Mouse (Mus musculus) forebrain, embryonic 14.5 days (tissue): Measurements from ENCODE around the gene Tbx2. TPM values are rescaled to one million over a fixed set of nuclear protein-coding genes. Genes with fewer than 3 reads are reported as not detected.

Source experiments
- ATAC-seq: fragments of 200-750 bp; cut with Nextera tagmentation; 2 replicates; pipeline ENCODE4 v1.8.0; 2017; ENCODE audit warnings: mild to moderate bottlenecking, moderate library complexity
- DNase-seq: peaks from one replicate; pipeline ENCODE4 v3.0.0-alpha.2; 2015; ENCODE audit warnings: low spot score
- H3K27ac ChIP-seq: fragments of 300-500 bp; sonication (generic); 2 replicates; pipeline ENCODE4 v1.5.1; 2014; ENCODE audit warnings: low read depth, mild to moderate bottlenecking, control low read depth, low read length, moderate library complexity
- H3K27me3 ChIP-seq: fragments of 300-500 bp; sonication (generic); replicated peaks from 2 replicates; pipeline ENCODE4 v1.6.1; 2014; ENCODE audit warnings: low read length, control low read depth, mixed read lengths; ENCODE audit not compliant: control insufficient read depth, insufficient read depth
- H3K36me3 ChIP-seq: fragments of 300-500 bp; sonication (generic); 2 replicates; pipeline ENCODE4 v1.6.1; 2014; ENCODE audit warnings: low read length, control low read depth; ENCODE audit not compliant: control insufficient read depth, insufficient read depth
- H3K4me1 ChIP-seq: fragments of 300-500 bp; sonication (generic); 2 replicates; pipeline ENCODE4 v1.6.1; 2014; ENCODE audit warnings: antibody characterized with exemption, low read length, control low read depth; ENCODE audit not compliant: control insufficient read depth, insufficient read depth
- H3K4me2 ChIP-seq: fragments of 300-500 bp; sonication (generic); 2 replicates; pipeline ENCODE4 v1.6.1; 2014; ENCODE audit warnings: mild to moderate bottlenecking, control low read depth, low read length
- H3K4me3 ChIP-seq: fragments of 300-500 bp; sonication (generic); 2 replicates; pipeline ENCODE4 v1.5.1; 2014; ENCODE audit warnings: low read depth, low read length, control low read depth
- H3K9ac ChIP-seq: fragments of 300-500 bp; sonication (generic); 2 replicates; pipeline ENCODE4 v1.6.1; 2014; ENCODE audit warnings: mild to moderate bottlenecking, low read length, control low read depth, moderate library complexity
- H3K9me3 ChIP-seq: fragments of 300-500 bp; sonication (generic); replicated peaks from 2 replicates; pipeline ENCODE4 v1.6.1; 2016; ENCODE audit warnings: low read length, control low read depth, mixed read lengths; ENCODE audit not compliant: control insufficient read depth
- WGBS: fragments of 180-500 bp; shearing (Covaris S2); extraction: QIAGEN DNeasy Blood & Tissue Kit; methylation state at CpG from one replicate; pipeline ENCODE4 v1.1.7; 2014; 5-methylcytosine and 5-hydroxymethylcytosine counted together
- polyA plus RNA-seq: library from polyadenylated mRNA; unstranded; fragments of >200 nt; fragmentation: Nextera tagmentation; extraction: Ambion mirVana; gene quantifications from 2 replicates; pipeline ENCODE4 v1.2.1, GENCODE M21; 2014

Tbx2 gene
- polyA plus RNA-seq, 1 experiment from 2014 or later = 0.48 TPM

- DNase-seq = peak; percentile 49
- no peak overlapping the region for H3K27ac ChIP-seq
- peaks cover 87% of the 10 kb centered on the region for H3K27me3 ChIP-seq
- H3K4me2 ChIP-seq = peak overlapping the region; percentile 61; the same call in 1 of the 2 replicates
- H3K4me1 ChIP-seq = peaks cover 11% of the 10 kb centered on the region
- no peak for ATAC-seq
- no peaks in the 10 kb centered on the region for H3K9me3 ChIP-seq
- H3K9ac ChIP-seq = no peak overlapping the region
- no peak overlapping the region for H3K4me3 ChIP-seq
- 6% methylated on average over 8 of the region's 8 CpGs for WGBS
- H3K36me3 ChIP-seq = no peaks in the 10 kb centered on the region
Measured at GRCm38 (mm10) chr11:85841211-85841681, 8.9 kb downstream of the Tbx2 start.

GRCm38 (mm10) chr11:85841980-85842379 lies 9.6 kb downstream of the Tbx2 start:
- Histone ChIP-seq H3K27me3 (peaks cover 87% of the 10 kb centered on the region), H3K27ac (no peak overlapping the region), H3K4me1 (peaks cover 11% of the 10 kb centered on the region), H3K9ac (0 out of 2 replicates have a peak overlapping the region, but pooled peaks have one; percentile 40), H3K4me2 (peak overlapping the region; percentile 61), H3K4me3 (peak overlapping the region; percentile 22), H3K36me3 (no peaks in the 10 kb centered on the region), H3K9me3 (no peaks in the 10 kb centered on the region)
- peak; percentile 78 for DNase-seq
- ATAC-seq = peak; percentile 64
- under 1% methylated on average over 32 of the region's 32 CpGs for WGBS

GRCm38 (mm10) chr11:85842596-85843346 lies 10.4 kb downstream of the Tbx2 start:
- DNase-seq (no peak), ATAC-seq (no peak)
- peak overlapping the region; percentile 79 for H3K4me2 ChIP-seq
- no peaks in the 10 kb centered on the region for H3K36me3 ChIP-seq
- H3K4me3 ChIP-seq = peak overlapping the region; percentile 33
- H3K4me1 ChIP-seq = peaks cover 11% of the 10 kb centered on the region
- peak overlapping the region; percentile 17; the same call in 1 of the 2 replicates for H3K9ac ChIP-seq
- no peaks in the 10 kb centered on the region for H3K9me3 ChIP-seq
- 3% methylated on average over 24 of the region's 24 CpGs for WGBS
- peaks cover 84% of the 10 kb centered on the region for H3K27me3 ChIP-seq
- H3K27ac ChIP-seq = no peak overlapping the region

GRCm38 (mm10) chr11:85843347-85843692 lies 11.0 kb downstream of the Tbx2 start:
- under 1% methylated on average over 18 of the region's 18 CpGs for WGBS
- Histone ChIP-seq H3K36me3 (no peaks in the 10 kb centered on the region), H3K27ac (no peak overlapping the region), H3K4me3 (peak overlapping the region; percentile 33), H3K9me3 (no peaks in the 10 kb centered on the region), H3K27me3 (peaks cover 82% of the 10 kb centered on the region), H3K9ac (peak overlapping the region; percentile 17; the same call in 1 of the 2 replicates), H3K4me2 (peak overlapping the region; percentile 79), H3K4me1 (peaks cover 11% of the 10 kb centered on the region)
- ATAC-seq (peak; percentile 52), DNase-seq (peak; percentile 77)

GRCm38 (mm10) chr11:85844144-85844965 lies 12.0 kb downstream of the Tbx2 start:
- H3K4me1 ChIP-seq = peaks cover 11% of the 10 kb centered on the region
- H3K9me3 ChIP-seq = no peaks in the 10 kb centered on the region
- DNase-seq (peak; percentile 80), ATAC-seq (peak; percentile 37)
- no peaks in the 10 kb centered on the region for H3K36me3 ChIP-seq
- WGBS = under 1% methylated on average over 54 of the region's 54 CpGs
- no peak overlapping the region for H3K27ac ChIP-seq
- H3K4me3 ChIP-seq = peak overlapping the region; percentile 33
- peaks cover 72% of the 10 kb centered on the region for H3K27me3 ChIP-seq
- peak overlapping the region; percentile 46; the same call in 1 of the 2 replicates for H3K9ac ChIP-seq
- peak overlapping the region; percentile 79 for H3K4me2 ChIP-seq

GRCm38 (mm10) chr11:85844971-85845370 lies 12.6 kb downstream of the Tbx2 start:
- DNase-seq = no peak
- Histone ChIP-seq H3K27ac (no peak overlapping the region), H3K4me3 (no peak overlapping the region), H3K9me3 (no peaks in the 10 kb centered on the region), H3K36me3 (no peaks in the 10 kb centered on the region), H3K4me2 (no peak overlapping the region), H3K9ac (no peak overlapping the region), H3K4me1 (peaks cover 11% of the 10 kb centered on the region), H3K27me3 (peaks cover 66% of the 10 kb centered on the region)
- no peak for ATAC-seq
- WGBS = 33% methylated on average over 5 of the region's 5 CpGs

GRCm38 (mm10) chr11:85845921-85846320 lies 13.6 kb downstream of the Tbx2 start:
- WGBS = 61% methylated on average over 5 of the region's 5 CpGs
- no peaks in the 10 kb centered on the region for H3K36me3 ChIP-seq

GRCm38 (mm10) chr11:85846509-85846908 lies 14.2 kb downstream of the Tbx2 start:
- Histone ChIP-seq H3K4me1 (peaks cover 11% of the 10 kb centered on the region), H3K9ac (no peak overlapping the region), H3K4me3 (no peak overlapping the region), H3K9me3 (no peaks in the 10 kb centered on the region), H3K27me3 (peaks cover 51% of the 10 kb centered on the region), H3K4me2 (no peak overlapping the region), H3K36me3 (no peaks in the 10 kb centered on the region), H3K27ac (no peak overlapping the region)
- ATAC-seq (no peak), DNase-seq (no peak)
- 47% methylated on average over 4 of the region's 4 CpGs for WGBS

More at GRCm38 (mm10) chr11:85845921-85846320, 13.6 kb downstream of the Tbx2 start:
- no peak overlapping the region for H3K27ac ChIP-seq
- peaks cover 56% of the 10 kb centered on the region for H3K27me3 ChIP-seq
- H3K4me2 ChIP-seq = no peak overlapping the region
- H3K4me3 ChIP-seq = no peak overlapping the region
- no peak overlapping the region for H3K9ac ChIP-seq
- H3K4me1 ChIP-seq = peaks cover 11% of the 10 kb centered on the region
- no peaks in the 10 kb centered on the region for H3K9me3 ChIP-seq
- DNase-seq (no peak), ATAC-seq (no peak)
